Mouse (Mus musculus) olfactory bulb, adult 2 months (tissue): ENCODE measurements around the gene Prkn.

Experiments used
- CTCF ChIP-seq: fragments of 200-500 bp; IDR thresholded peaks from 2 replicates; pipeline ENCODE4 v1.5.1; 2012; ENCODE audit warnings: low read depth, mild to moderate bottlenecking, low read length, moderate library complexity; ENCODE audit not compliant: insufficient read depth
- POLR2A ChIP-seq: fragments of 200-500 bp; IDR thresholded peaks from 2 replicates; pipeline ENCODE4 v1.6.1; 2012; ENCODE audit warnings: mild to moderate bottlenecking, low read depth, low read length, moderate library complexity; ENCODE audit not compliant: insufficient read depth

DNA sequence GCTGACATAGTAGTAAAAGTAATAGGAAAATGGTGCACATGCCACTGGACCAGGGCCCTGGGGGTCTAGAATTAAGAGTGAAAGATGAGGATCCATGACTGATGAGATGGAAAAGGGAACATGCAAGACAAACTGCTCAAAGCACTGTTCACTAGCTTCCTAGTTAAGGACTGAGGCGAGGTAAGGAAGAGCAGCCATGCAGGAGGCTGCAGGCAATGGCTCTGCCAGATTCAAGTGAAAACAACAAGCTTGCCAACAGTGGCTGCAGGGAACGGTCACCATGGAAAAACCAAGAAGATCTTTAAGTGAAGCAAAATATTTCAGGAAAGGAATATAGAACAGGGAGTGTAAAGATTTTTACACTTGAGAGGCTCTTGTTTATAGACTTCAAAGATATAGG, 31.6 kb upstream of the Prkn start:
- no peak for TF ChIP-seq CTCF
- TF ChIP-seq POLR2A, result no peak
